Mouse (Mus musculus) ES-E14 (cell line): ENCODE measurements around the gene Tnnt3. TPM values are rescaled to one million over a fixed set of nuclear protein-coding genes. Genes with fewer than 3 reads are reported as not detected.
A peak's percentile ranks its signal among the peaks of the same experiment; 100 is the strongest.

Experiments used
- DNase-seq: peaks from one replicate; pipeline ENCODE4 v3.0.0-alpha.2; 2013; ENCODE audit warnings: low read depth, low spot score
- H3K27ac ChIP-seq: 2 replicates; pipeline ENCODE4 v1.5.1; 2012; ENCODE audit warnings: low read depth, mild to moderate bottlenecking, low read length, moderate library complexity, mixed read lengths; ENCODE audit not compliant: poor library complexity, insufficient read depth, severe bottlenecking
- H3K36me3 ChIP-seq: 2 replicates; pipeline ENCODE4 v1.6.1; 2012; ENCODE audit warnings: mild to moderate bottlenecking, low read length, moderate library complexity, mixed read lengths; ENCODE audit not compliant: control insufficient read depth, poor library complexity, insufficient read depth, severe bottlenecking
- H3K4me1 ChIP-seq, 2 experiments: fragments of 150-350 bp in 1 of 2; sonication (generic) in 1 of 2; 2 replicates each; pipeline ENCODE4 v1.6.1; 2012; ENCODE audit warnings: low read length in 2 of 2, mild to moderate bottlenecking in 1 of 2, mixed read lengths in 1 of 2; ENCODE audit not compliant: control insufficient read depth in 2 of 2, insufficient read depth in 2 of 2, poor library complexity in 1 of 2
- H3K4me3 ChIP-seq, 2 experiments: fragments of 150-350 bp in 1 of 2; sonication (generic) in 1 of 2; 2 replicates each; pipeline ENCODE4 v1.5.1; 2012; ENCODE audit warnings: low read length in 2 of 2, low read depth in 1 of 2, mild to moderate bottlenecking in 1 of 2, mixed read lengths in 1 of 2; ENCODE audit not compliant: insufficient read depth in 1 of 2, poor library complexity in 1 of 2, severe bottlenecking in 1 of 2
- H3K9ac ChIP-seq: 2 replicates; pipeline ENCODE4 v1.6.1; 2012; ENCODE audit warnings: low read depth, mild to moderate bottlenecking, low read length, mixed read lengths; ENCODE audit not compliant: poor library complexity, insufficient read depth, severe bottlenecking
- H3K9me3 ChIP-seq: fragments of 150-350 bp; sonication (generic); 2 replicates; pipeline ENCODE4 v1.6.1; 2012; ENCODE audit warnings: low read depth, mild to moderate bottlenecking, low read length; ENCODE audit not compliant: control insufficient read depth, insufficient read depth
- CHD2 ChIP-seq: IDR thresholded peaks from 2 replicates; pipeline ENCODE4 v1.6.1; 2014; ENCODE audit warnings: mild to moderate bottlenecking, low read depth, low read length, inconsistent platforms
- HCFC1 ChIP-seq: IDR thresholded peaks from 2 replicates; pipeline ENCODE4 v1.6.1; 2012; ENCODE audit warnings: low read length, inconsistent platforms, borderline replicate concordance; ENCODE audit not compliant: insufficient read depth
- MAFK ChIP-seq: IDR thresholded peaks from 2 replicates; pipeline ENCODE4 v1.6.1; 2014; ENCODE audit warnings: mild to moderate bottlenecking, low read depth, low read length, inconsistent platforms; ENCODE audit not compliant: insufficient read depth
- ZC3H11A ChIP-seq: IDR thresholded peaks from 2 replicates; pipeline ENCODE4 v1.6.1; 2012; ENCODE audit warnings: low read depth, mild to moderate bottlenecking, inconsistent platforms, low read length, borderline replicate concordance
- ZNF384 ChIP-seq: IDR thresholded peaks from 2 replicates; pipeline ENCODE4 v1.6.1; 2012; ENCODE audit warnings: low read depth, low read length, inconsistent platforms
- in situ Hi-C, 2 experiments: fragments of 600-800 bp; cut with MboI; formaldehyde crosslinking; loops; one replicate each; pipeline ENCODE4 v1.15.1; 2025; ENCODE audit warnings: low sequenced_read_pairs in 2 of 2, inconsistent platforms in 1 of 2; ENCODE audit not compliant: unreplicated experiment in 2 of 2
- total RNA-seq: library from RNA; depleted of rRNA; stranded (reverse); fragments of 300-350 nt; gene quantifications from 2 replicates; pipeline ENCODE4 v1.2.3, GENCODE M21; 2012

Gene Tnnt3
- total RNA-seq, 1 experiment, result 6.4 TPM

GRCm38 (mm10) chr7:142516221-142516978 is 17.8 kb downstream of the Tnnt3 start:
- Histone ChIP-seq H3K9me3 (no peaks in the 10 kb centered on the region), H3K4me1 (no peaks in the 10 kb centered on the region), H3K36me3 (no peaks in the 10 kb centered on the region), H3K4me3 (no peak overlapping the region), H3K9ac (no peak overlapping the region), H3K27ac (no peak overlapping the region)
- DNase-seq, result no peak
- in situ Hi-C loops, result no loop called here
- no peak for TF ChIP-seq MAFK
- no peak for TF ChIP-seq HCFC1
- TF ChIP-seq CHD2, result no peak
- TF ChIP-seq ZNF384, result no peak
- TF ChIP-seq ZC3H11A, result no peak

GRCm38 (mm10) chr7:142517531-142517930 is 18.9 kb downstream of the Tnnt3 start:
- Histone ChIP-seq H3K9me3 (no peaks in the 10 kb centered on the region), H3K4me1 (no peaks in the 10 kb centered on the region), H3K36me3 (no peaks in the 10 kb centered on the region), H3K27ac (no peak overlapping the region), H3K9ac (no peak overlapping the region), H3K4me3 (no peak overlapping the region)
- TF ChIP-seq MAFK (no peak), HCFC1 (no peak), CHD2 (no peak), ZC3H11A (no peak), ZNF384 (no peak)
- DNase-seq, result no peak
- in situ Hi-C loops, result no loop called here

GRCm38 (mm10) chr7:142520331-142520730 is 21.7 kb downstream of the Tnnt3 start:
- H3K9me3 ChIP-seq, result no peaks in the 10 kb centered on the region
- no peak for TF ChIP-seq HCFC1
- no peak for TF ChIP-seq MAFK
- TF ChIP-seq CHD2, result no peak
- no peak overlapping the region for H3K4me3 ChIP-seq
- H3K4me1 ChIP-seq, result no peaks in the 10 kb centered on the region
- DNase-seq, result no peak
- H3K27ac ChIP-seq, result no peak overlapping the region
- H3K9ac ChIP-seq, result no peak overlapping the region
- in situ Hi-C loops, result no loop called here
- H3K36me3 ChIP-seq, result no peaks in the 10 kb centered on the region

GRCm38 (mm10) chr7:142522352-142522751 is 23.7 kb downstream of the Tnnt3 start:
- TF ChIP-seq HCFC1 (no peak), ZNF384 (no peak), MAFK (no peak), ZC3H11A (peak; percentile 53; the same call in 1 of the 2 replicates), CHD2 (no peak)
- H3K9me3 ChIP-seq, result no peaks in the 10 kb centered on the region
- no peaks in the 10 kb centered on the region for H3K4me1 ChIP-seq
- H3K9ac ChIP-seq, result no peak overlapping the region
- peak; percentile 61 for DNase-seq
- in situ Hi-C loops, result no loop called here
- H3K27ac ChIP-seq, result no peak overlapping the region
- H3K4me3 ChIP-seq, result no peak overlapping the region
- H3K36me3 ChIP-seq, result no peaks in the 10 kb centered on the region
